Mouse (Mus musculus) small intestine, adult 2 months (tissue): ENCODE results near the gene Ankrd60. TPM values are rescaled to one million over a fixed set of nuclear protein-coding genes. Genes with fewer than 3 reads are reported as not detected.

ENCODE experiments used
- H3K27ac ChIP-seq: fragments of 200-500 bp; 2 replicates; pipeline ENCODE4 v1.5.1; 2012; ENCODE audit warnings: low read depth, low read length, control low read depth, inconsistent platforms; ENCODE audit not compliant: insufficient read depth
- H3K27me3 ChIP-seq: fragments of 200-500 bp; 2 replicates; pipeline ENCODE4 v1.6.1; 2012; ENCODE audit warnings: mild to moderate bottlenecking, moderate library complexity, low read length, inconsistent platforms; ENCODE audit not compliant: control insufficient read depth, insufficient read depth
- H3K36me3 ChIP-seq: fragments of 200-500 bp; 2 replicates; pipeline ENCODE4 v1.6.1; 2012; ENCODE audit warnings: mild to moderate bottlenecking, low read length, control low read depth, inconsistent platforms; ENCODE audit not compliant: control insufficient read depth, insufficient read depth
- H3K4me1 ChIP-seq: fragments of 200-500 bp; 2 replicates; pipeline ENCODE4 v1.6.1; 2012; ENCODE audit warnings: low read length, inconsistent platforms, mixed read lengths; ENCODE audit not compliant: control insufficient read depth, insufficient read depth, insufficient read length
- H3K4me3 ChIP-seq: fragments of 200-500 bp; 2 replicates; pipeline ENCODE4 v1.5.1; 2012; ENCODE audit warnings: low read depth, mild to moderate bottlenecking, control low read depth, inconsistent platforms, low read length, moderate library complexity
- CTCF ChIP-seq: fragments of 200-500 bp; IDR thresholded peaks from 2 replicates; pipeline ENCODE4 v1.5.1; 2012; ENCODE audit warnings: low read depth, mild to moderate bottlenecking, control low read depth, inconsistent platforms, low read length, moderate library complexity, mixed read lengths; ENCODE audit not compliant: insufficient replicate concordance, insufficient read length; ENCODE audit errors: extremely low read depth
- POLR2A ChIP-seq: fragments of 200-500 bp; IDR thresholded peaks from 2 replicates; pipeline ENCODE4 v1.6.1; 2012; ENCODE audit warnings: low read depth, mild to moderate bottlenecking, control low read depth, inconsistent platforms, low read length, moderate library complexity
- WGBS: fragments of 180-500 bp; shearing (Covaris S2); methylation state at CpG from one replicate; pipeline ENCODE4 v1.1.7; 2018; 5-methylcytosine and 5-hydroxymethylcytosine counted together
- polyA plus RNA-seq: library from polyadenylated mRNA; depleted of rRNA; stranded (reverse); fragments of >200 nt; gene quantifications from 2 replicates; pipeline ENCODE4 v1.2.3, GENCODE M21; 2012

The Ankrd60 gene
- polyA plus RNA-seq, 1 experiment = not detected

DNA sequence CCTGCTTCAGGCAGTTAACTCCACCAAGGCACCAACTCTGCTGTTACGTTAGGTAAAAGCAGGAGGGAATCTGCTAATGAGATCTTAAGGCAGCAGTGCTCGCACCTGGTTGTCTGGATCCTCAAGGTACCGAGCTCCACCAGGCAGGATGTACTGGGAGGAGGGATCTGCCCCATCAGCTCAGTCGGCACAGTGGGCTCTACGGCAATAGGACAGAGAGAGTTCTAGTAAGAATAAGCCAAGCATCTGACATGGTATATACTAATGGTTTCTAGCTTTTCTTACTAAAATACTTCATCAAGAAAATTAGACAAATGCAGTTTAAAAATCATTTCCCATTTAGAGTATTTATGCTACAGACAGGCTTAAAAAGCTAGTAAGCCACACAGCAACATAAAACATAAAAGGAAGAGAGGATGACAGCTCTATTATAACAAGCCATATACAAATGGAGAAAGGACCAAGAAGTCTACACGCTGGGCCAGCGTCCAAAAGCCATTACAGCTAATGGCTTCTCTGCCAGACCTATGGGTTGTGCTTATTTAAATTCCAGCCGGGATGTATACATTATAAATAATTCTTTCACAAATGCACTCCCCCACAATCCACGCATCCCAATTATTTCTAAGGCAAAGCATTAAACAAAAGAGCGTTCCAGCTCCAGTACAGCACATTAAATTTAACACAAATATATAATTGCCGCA is 37.4 kb upstream of the Ankrd60 start:
- TF ChIP-seq CTCF = no peak
- TF ChIP-seq POLR2A = no peak
- H3K27me3 ChIP-seq = no peaks in the 10 kb centered on the region
- no peak overlapping the region for H3K4me3 ChIP-seq
- 0 out of 2 replicates have a peak, but pooled peaks cover 3% of the 10 kb centered on the region for H3K36me3 ChIP-seq
- no peaks in the 10 kb centered on the region for H3K4me1 ChIP-seq
- 88% methylated on average over 11 of the region's 11 CpGs for WGBS
- H3K27ac ChIP-seq = no peak overlapping the region

- 69% methylated on average over 10 of the region's 10 CpGs for WGBS
- Histone ChIP-seq H3K4me3 (no peak overlapping the region), H3K27me3 (no peaks in the 10 kb centered on the region), H3K36me3 (peaks cover 6% of the 10 kb centered on the region; the same call in 1 of the 2 replicates), H3K4me1 (no peaks in the 10 kb centered on the region), H3K27ac (no peak overlapping the region)
- TF ChIP-seq POLR2A (no peak), CTCF (no peak)
These were observed 30.1 kb upstream of the Ankrd60 start for GRCm38 (mm10) chr2:173608020-173608958.

DNA sequence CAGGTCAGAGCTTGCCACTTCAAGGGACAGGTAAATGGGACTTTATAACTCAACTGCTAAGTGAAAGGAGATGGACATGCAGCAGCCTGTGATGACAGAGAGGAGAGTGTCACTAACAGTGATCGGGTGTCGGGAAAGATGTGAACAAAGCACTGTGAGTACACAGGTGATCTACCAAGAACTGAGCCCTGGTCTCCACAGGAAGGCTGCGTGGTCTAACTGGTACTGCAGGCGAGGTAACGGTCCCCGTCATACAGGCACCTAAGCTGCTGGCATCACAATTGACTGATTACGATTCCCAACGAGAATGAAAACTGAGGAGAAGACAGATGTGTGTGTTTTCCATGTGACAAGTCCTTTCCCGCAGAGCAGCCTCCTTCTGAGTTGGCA is 28.2 kb upstream of the Ankrd60 start:
- peaks cover 8% of the 10 kb centered on the region; the same call in 1 of the 2 replicates for H3K36me3 ChIP-seq
- TF ChIP-seq CTCF (no peak), POLR2A (no peak)
- H3K27ac ChIP-seq = no peak overlapping the region
- no peak overlapping the region for H3K4me3 ChIP-seq
- H3K4me1 ChIP-seq = no peaks in the 10 kb centered on the region
- 93% methylated on average over 9 of the region's 9 CpGs for WGBS
- no peaks in the 10 kb centered on the region for H3K27me3 ChIP-seq

GRCm38 (mm10) chr2:173605713-173606414 is 27.7 kb upstream of the Ankrd60 start:
- TF ChIP-seq CTCF (no peak), POLR2A (no peak)
- no peaks in the 10 kb centered on the region for H3K4me1 ChIP-seq
- H3K4me3 ChIP-seq = no peak overlapping the region
- no peaks in the 10 kb centered on the region for H3K27me3 ChIP-seq
- WGBS = 79% methylated on average over 12 of the region's 12 CpGs
- H3K36me3 ChIP-seq = peaks cover 6% of the 10 kb centered on the region; the same call in 1 of the 2 replicates
- H3K27ac ChIP-seq = no peak overlapping the region

DNA sequence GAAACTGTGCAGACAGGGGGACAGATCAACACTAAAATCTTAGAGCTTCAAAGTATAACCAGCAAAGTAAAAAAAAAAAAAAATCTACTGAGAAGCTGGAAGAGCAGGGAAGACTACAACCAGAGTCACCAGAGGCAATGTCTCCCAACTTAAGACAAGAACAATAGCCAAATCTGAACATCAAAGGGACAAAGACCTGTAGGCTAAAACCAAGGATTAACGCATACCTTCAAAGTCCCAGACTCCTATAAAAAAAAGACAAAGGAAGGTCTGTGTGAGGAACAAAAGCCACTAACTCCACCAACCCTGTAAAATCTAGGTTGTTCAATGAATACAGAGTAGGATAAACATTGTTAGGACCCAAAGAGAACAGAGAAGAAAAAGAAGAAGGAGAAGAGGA is 23.7 kb upstream of the Ankrd60 start:
- no peak overlapping the region for H3K27ac ChIP-seq
- no peaks in the 10 kb centered on the region for H3K4me1 ChIP-seq
- no peak overlapping the region for H3K4me3 ChIP-seq
- H3K27me3 ChIP-seq = no peaks in the 10 kb centered on the region
- WGBS = 96% methylated on average over 1 of the region's 1 CpGs
- peaks cover 8% of the 10 kb centered on the region for H3K36me3 ChIP-seq
- TF ChIP-seq CTCF (no peak), POLR2A (no peak)

GRCm38 (mm10) chr2:173595374-173595781 is 17.2 kb upstream of the Ankrd60 start:
- Histone ChIP-seq H3K4me3 (no peak overlapping the region), H3K27ac (no peak overlapping the region), H3K27me3 (no peaks in the 10 kb centered on the region), H3K4me1 (no peaks in the 10 kb centered on the region), H3K36me3 (peaks cover 5% of the 10 kb centered on the region)
- WGBS = 80% methylated on average over 10 of the region's 10 CpGs
- peak; percentile 41; the same call in 1 of the 2 replicates for TF ChIP-seq CTCF
- TF ChIP-seq POLR2A = no peak
